Mouse (Mus musculus) MEL (cell line): Measurements from ENCODE around the gene Gstp2. TPM values are rescaled to one million over a fixed set of nuclear protein-coding genes. Genes with fewer than 3 reads are reported as not detected.
A peak's percentile ranks its signal among the peaks of the same experiment; 100 is the strongest.

Experiments
- DNase-seq: peaks from one replicate; pipeline ENCODE4 v3.0.0; 2011; ENCODE audit warnings: low read depth, low spot score
- H3K27ac ChIP-seq: 2 replicates; pipeline ENCODE4 v1.5.1; 2012; ENCODE audit warnings: low read depth, mild to moderate bottlenecking, control low read depth, low read length, moderate library complexity; ENCODE audit not compliant: control insufficient read depth
- H3K27me3 ChIP-seq, 2 experiments: fragments of 150-350 bp in 1 of 2; sonication (generic) in 1 of 2; 2 replicates each; pipeline ENCODE4 v1.6.1; 2012; ENCODE audit warnings: low read length in 2 of 2, mild to moderate bottlenecking in 2 of 2, improper control_type of control experiment in 1 of 2, moderate library complexity in 1 of 2; ENCODE audit not compliant: insufficient read depth in 2 of 2, control insufficient read depth in 1 of 2
- H3K36me3 ChIP-seq, 2 experiments: 2 replicates each; pipeline ENCODE4 v1.6.1; 2012 to 2014; ENCODE audit warnings: low read length in 2 of 2, improper control_type of control experiment in 1 of 2, inconsistent platforms in 1 of 2, mild to moderate bottlenecking in 1 of 2; ENCODE audit not compliant: insufficient read depth in 2 of 2, control insufficient read depth in 1 of 2
- H3K4me1 ChIP-seq, 2 experiments: fragments of 150-350 bp in 1 of 2; sonication (generic) in 1 of 2; 2 replicates each; pipeline ENCODE4 v1.6.1; 2012; ENCODE audit warnings: low read length in 2 of 2, improper control_type of control experiment in 1 of 2, mild to moderate bottlenecking in 1 of 2; ENCODE audit not compliant: insufficient read depth in 2 of 2, control insufficient read depth in 1 of 2
- H3K4me3 ChIP-seq, 2 experiments: fragments of 150-350 bp in 1 of 2; sonication (generic) in 1 of 2; 2 replicates each; pipeline ENCODE4 v1.5.1; 2012; ENCODE audit warnings: low read depth in 2 of 2, low read length in 2 of 2, mild to moderate bottlenecking in 2 of 2, moderate library complexity in 2 of 2, control low read depth in 1 of 2, improper control_type of control experiment in 1 of 2; ENCODE audit not compliant: control insufficient read depth in 1 of 2, insufficient read depth in 1 of 2
- H3K79me2 ChIP-seq: 2 replicates; pipeline ENCODE4 v1.6.1; 2012; ENCODE audit warnings: mild to moderate bottlenecking, low read length, moderate library complexity; ENCODE audit not compliant: control insufficient read depth, poor library complexity, insufficient read depth
- H3K9ac ChIP-seq: 2 replicates; pipeline ENCODE4 v1.6.1; 2012; ENCODE audit warnings: low read depth, mild to moderate bottlenecking, control low read depth, low read length, moderate library complexity; ENCODE audit not compliant: control insufficient read depth, poor library complexity, severe bottlenecking
- H3K9me3 ChIP-seq: fragments of 150-350 bp; sonication (generic); replicated peaks from 2 replicates; pipeline ENCODE4 v1.6.1; 2012; ENCODE audit warnings: mild to moderate bottlenecking, low read length, improper control_type of control experiment, moderate library complexity; ENCODE audit not compliant: insufficient read depth
- BHLHE40 ChIP-seq: IDR thresholded peaks from 2 replicates; pipeline ENCODE4 v1.6.1; 2012; ENCODE audit warnings: low read depth, mild to moderate bottlenecking, inconsistent platforms, low read length, improper control_type of control experiment, borderline replicate concordance
- CHD1 ChIP-seq: IDR thresholded peaks from 2 replicates; pipeline ENCODE4 v1.6.1; 2012; ENCODE audit warnings: low read depth, mild to moderate bottlenecking, inconsistent platforms, low read length, improper control_type of control experiment
- CHD2 ChIP-seq: IDR thresholded peaks from 2 replicates; pipeline ENCODE4 v1.6.1; 2011; ENCODE audit warnings: low read length, improper control_type of control experiment
- CTCF ChIP-seq, 3 experiments: IDR thresholded peaks in 2 of 3; conservative IDR thresholded peaks in 1 of 3; 2 replicates each; pipeline ENCODE4 v1.5.1; 2011 to 2012; ENCODE audit warnings: low read length in 3 of 3, low read depth in 2 of 3, mild to moderate bottlenecking in 2 of 3, improper control_type of control experiment in 1 of 3, inconsistent platforms in 1 of 3, mixed read lengths in 1 of 3, moderate library complexity in 1 of 3; ENCODE audit not compliant: control insufficient read depth in 1 of 3, insufficient read depth in 1 of 3, poor library complexity in 1 of 3, severe bottlenecking in 1 of 3
- E2F4 ChIP-seq: IDR thresholded peaks from 2 replicates; pipeline ENCODE4 v1.6.1; 2011; ENCODE audit warnings: low read depth, low read length, improper control_type of control experiment, borderline replicate concordance
- EP300 ChIP-seq, 2 experiments: IDR thresholded peaks; 2 replicates each; pipeline ENCODE4 v1.6.1; 2011; ENCODE audit warnings: improper control_type of control experiment in 2 of 2, low read length in 2 of 2, low read depth in 1 of 2, mild to moderate bottlenecking in 1 of 2
- GATA1 ChIP-seq: IDR thresholded peaks from 2 replicates; pipeline ENCODE4 v1.6.1; 2011; ENCODE audit warnings: low read depth, low read length, improper control_type of control experiment
- MAFK ChIP-seq: IDR thresholded peaks from 2 replicates; pipeline ENCODE4 v1.6.1; 2011; ENCODE audit warnings: low read depth, mild to moderate bottlenecking, low read length, improper control_type of control experiment, borderline replicate concordance
- MEF2A ChIP-seq: IDR thresholded peaks from 2 replicates; pipeline ENCODE4 v1.6.1; 2014; ENCODE audit warnings: low read depth, mild to moderate bottlenecking, inconsistent platforms, low read length, improper control_type of control experiment; ENCODE audit not compliant: poor library complexity, insufficient replicate concordance, severe bottlenecking; ENCODE audit errors: extremely low read depth
- MXI1 ChIP-seq: IDR thresholded peaks from 2 replicates; pipeline ENCODE4 v1.6.1; 2011; ENCODE audit warnings: mild to moderate bottlenecking, low read depth, low read length, improper control_type of control experiment
- MYC ChIP-seq: IDR thresholded peaks from 2 replicates; pipeline ENCODE4 v1.6.1; 2011; ENCODE audit warnings: low read depth, mild to moderate bottlenecking, low read length, improper control_type of control experiment, moderate library complexity
- NELFE ChIP-seq: IDR thresholded peaks from 2 replicates; pipeline ENCODE4 v1.6.1; 2011; ENCODE audit warnings: low read depth, low read length, improper control_type of control experiment
- POLR2A ChIP-seq, 2 experiments: IDR thresholded peaks; 2 replicates each; pipeline ENCODE4 v1.6.1; 2011 to 2012; ENCODE audit warnings: low read length in 2 of 2, mild to moderate bottlenecking in 2 of 2, control low read depth in 1 of 2, improper control_type of control experiment in 1 of 2, low read depth in 1 of 2, moderate library complexity in 1 of 2; ENCODE audit not compliant: control insufficient read depth in 1 of 2, insufficient read depth in 1 of 2, poor library complexity in 1 of 2
- POLR2AphosphoS2 ChIP-seq: IDR thresholded peaks from 2 replicates; pipeline ENCODE4 v1.6.1; 2011; ENCODE audit warnings: low read length, improper control_type of control experiment
- RAD21 ChIP-seq: IDR thresholded peaks from 2 replicates; pipeline ENCODE4 v1.6.1; 2011; ENCODE audit warnings: mild to moderate bottlenecking, low read depth, low read length, improper control_type of control experiment
- SIN3A ChIP-seq: IDR thresholded peaks from 2 replicates; pipeline ENCODE4 v1.6.1; 2012; ENCODE audit warnings: low read length, improper control_type of control experiment, inconsistent platforms
- SMC3 ChIP-seq: IDR thresholded peaks from 2 replicates; pipeline ENCODE4 v1.6.1; 2011; ENCODE audit warnings: low read depth, low read length, improper control_type of control experiment
- UBTF ChIP-seq: IDR thresholded peaks from 2 replicates; pipeline ENCODE4 v1.6.1; 2012; ENCODE audit warnings: low read depth, mild to moderate bottlenecking, inconsistent platforms, low read length, improper control_type of control experiment, moderate library complexity, borderline replicate concordance; ENCODE audit not compliant: insufficient read depth
- ZC3H11A ChIP-seq: IDR thresholded peaks from 2 replicates; pipeline ENCODE4 v1.6.1; 2012; ENCODE audit warnings: low read depth, mild to moderate bottlenecking, inconsistent platforms, low read length, improper control_type of control experiment
- ZMIZ1 ChIP-seq: IDR thresholded peaks from 2 replicates; pipeline ENCODE4 v1.6.1; 2012; ENCODE audit warnings: low read depth, mild to moderate bottlenecking, inconsistent platforms, low read length, improper control_type of control experiment, moderate library complexity
- polyA plus RNA-seq, 2 experiments: library from polyadenylated mRNA; stranded (reverse) in 1 of 2; unstranded in 1 of 2; fragments of >175 nt in 1 of 2; fragments of >200 nt in 1 of 2; gene quantifications; 2 replicates each; pipeline versions ENCODE4 v1.2.1 to v1.2.4; 2012; ENCODE audit warnings: low replicate concordance in 2 of 2, low read depth in 1 of 2; ENCODE audit not compliant: insufficient read length in 2 of 2, insufficient read depth in 1 of 2, missing spikeins in 1 of 2
- total RNA-seq: library from RNA; depleted of rRNA; stranded (reverse); fragments of 300-350 nt; gene quantifications from 2 replicates; pipeline ENCODE4 v1.2.3, GENCODE M21; 2012

Gstp2 gene
- total and polyA plus RNA-seq, 3 experiments, result 0.65 to 7.4 TPM; not detected in 1

GRCm38 (mm10) chr19:4051741-4052515 lies 6.1 kb upstream of the Gstp2 start:
- peaks cover 0 to 3% of the 10 kb centered on the region in 2 experiments; a peak in 1 of 4 replicates for H3K27me3 ChIP-seq
- H3K27ac ChIP-seq, result no peak overlapping the region
- no peaks in the 10 kb centered on the region for H3K79me2 ChIP-seq
- peaks cover 0 to under 1% of the 10 kb centered on the region in 2 experiments; a peak in 1 of 4 replicates for H3K36me3 ChIP-seq
- no peak for TF ChIP-seq ZMIZ1
- peak; percentile 64 for TF ChIP-seq ZC3H11A
- no peak for TF ChIP-seq POLR2A (IDR thresholded peaks at IDR 0.05; ENCODE audit: control insufficient read depth in 1 of 2, insufficient read depth in 1 of 2, low read depth in 1 of 2, low read length in 2 of 2, poor library complexity in 1 of 2)
- TF ChIP-seq RAD21, result peak; percentile 61
- no peak for TF ChIP-seq EP300 (IDR thresholded peaks at IDR 0.05; ENCODE audit: low read depth in 1 of 2, low read length in 2 of 2)
- no peak for TF ChIP-seq POLR2AphosphoS2
- no peak for TF ChIP-seq NELFE
- no peak for TF ChIP-seq MAFK
- TF ChIP-seq MEF2A, result no peak
- peak; percentile 78 to 90 (median 82) for TF ChIP-seq CTCF (IDR thresholded peaks at IDR 0.05 in 2 of 3, conservative IDR thresholded peaks at IDR 0.05 in 1 of 3; ENCODE audit: control insufficient read depth in 1 of 3, insufficient read depth in 1 of 3, low read depth in 2 of 3, low read length in 3 of 3, poor library complexity in 1 of 3, severe bottlenecking in 1 of 3)
- no peak for TF ChIP-seq MYC
- TF ChIP-seq MXI1, result no peak
- no peak for TF ChIP-seq CHD2
- TF ChIP-seq SMC3, result peak; percentile 88
- no peak for TF ChIP-seq E2F4
- no peak for TF ChIP-seq UBTF
- TF ChIP-seq SIN3A, result no peak
- no peak for TF ChIP-seq GATA1
- TF ChIP-seq BHLHE40, result no peak
- H3K9me3 ChIP-seq, result no peaks in the 10 kb centered on the region
- no peak overlapping the region for H3K4me3 ChIP-seq
- no peak overlapping the region for H3K9ac ChIP-seq
- DNase-seq, result peak; percentile 66
- H3K4me1 ChIP-seq, result peaks cover 0 to 3% of the 10 kb centered on the region in 2 experiments; a peak in 1 of 4 replicates

- no peak for TF ChIP-seq CHD1
- TF ChIP-seq CTCF (IDR thresholded peaks at IDR 0.05 in 2 of 3, conservative IDR thresholded peaks at IDR 0.05 in 1 of 3; ENCODE audit: control insufficient read depth in 1 of 3, insufficient read depth in 1 of 3, low read depth in 2 of 3, low read length in 3 of 3, poor library complexity in 1 of 3, severe bottlenecking in 1 of 3), result peak; percentile 24 to 30 (median 29); a peak in 4 of 6 replicates
- DNase-seq, result peak; percentile 32
- Histone ChIP-seq H3K4me3 (no peak overlapping the region), H3K9ac (no peak overlapping the region), H3K9me3 (no peaks in the 10 kb centered on the region), H3K27ac (no peak overlapping the region), H3K79me2 (no peaks in the 10 kb centered on the region), H3K27me3 (peaks cover 0 to 3% of the 10 kb centered on the region in 2 experiments; a peak in 1 of 4 replicates), H3K4me1 (peaks cover 0 to 7% of the 10 kb centered on the region in 2 experiments; a peak in 2 of 4 replicates), H3K36me3 (peaks cover 0 to 3% of the 10 kb centered on the region in 2 experiments; a peak in 1 of 4 replicates)
Measured at GRCm38 (mm10) chr19:4051016-4051415, 5.2 kb upstream of the Gstp2 start.
